Mouse (Mus musculus) layer of hippocampus, postnatal 10 days (tissue): Measurements from ENCODE around the gene Hist1h2af. TPM values are rescaled to one million over a fixed set of nuclear protein-coding genes. Genes with fewer than 3 reads are reported as not detected.
A peak's percentile ranks its signal among the peaks of the same experiment; 100 is the strongest.
"Not testable (repeated sequence)": the region's sequence is repeated elsewhere in the genome, so short reads cannot be mapped to it uniquely, and the experiment has no call there.

Source experiments
- DNase-seq, 2 experiments: peaks; one replicate each; pipeline ENCODE4 v3.0.0; 2021; ENCODE audit warnings: low spot score in 2 of 2
- total RNA-seq, 2 experiments: library from RNA; stranded (reverse); gene quantifications; 2 replicates each; pipeline ENCODE4 v1.2.3; 2021

Gene Hist1h2af
- total RNA-seq, 2 experiments from 2014 or later = 45.7 to 51.3 TPM

DNA sequence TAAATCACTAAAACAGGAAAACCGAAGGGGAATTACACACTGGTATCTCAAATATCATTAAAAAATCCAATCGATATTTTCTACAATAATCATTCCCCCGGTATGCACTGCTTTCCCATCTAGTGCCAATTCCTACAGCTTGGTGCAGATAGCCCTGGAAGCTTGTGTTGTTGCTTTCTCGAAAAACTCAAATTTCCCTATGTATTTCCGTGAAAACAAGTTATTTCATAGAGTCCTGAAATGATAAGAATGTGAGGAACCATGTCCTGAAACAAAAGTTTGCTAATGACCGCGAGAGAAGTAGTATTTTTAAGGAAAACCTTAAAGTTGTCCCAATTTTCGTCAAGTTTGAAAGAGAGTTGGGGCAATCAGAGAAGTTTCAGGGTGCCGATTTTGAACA lies 20.7 kb downstream of the Hist1h2af start:
- DNase-seq = no peak

DNA sequence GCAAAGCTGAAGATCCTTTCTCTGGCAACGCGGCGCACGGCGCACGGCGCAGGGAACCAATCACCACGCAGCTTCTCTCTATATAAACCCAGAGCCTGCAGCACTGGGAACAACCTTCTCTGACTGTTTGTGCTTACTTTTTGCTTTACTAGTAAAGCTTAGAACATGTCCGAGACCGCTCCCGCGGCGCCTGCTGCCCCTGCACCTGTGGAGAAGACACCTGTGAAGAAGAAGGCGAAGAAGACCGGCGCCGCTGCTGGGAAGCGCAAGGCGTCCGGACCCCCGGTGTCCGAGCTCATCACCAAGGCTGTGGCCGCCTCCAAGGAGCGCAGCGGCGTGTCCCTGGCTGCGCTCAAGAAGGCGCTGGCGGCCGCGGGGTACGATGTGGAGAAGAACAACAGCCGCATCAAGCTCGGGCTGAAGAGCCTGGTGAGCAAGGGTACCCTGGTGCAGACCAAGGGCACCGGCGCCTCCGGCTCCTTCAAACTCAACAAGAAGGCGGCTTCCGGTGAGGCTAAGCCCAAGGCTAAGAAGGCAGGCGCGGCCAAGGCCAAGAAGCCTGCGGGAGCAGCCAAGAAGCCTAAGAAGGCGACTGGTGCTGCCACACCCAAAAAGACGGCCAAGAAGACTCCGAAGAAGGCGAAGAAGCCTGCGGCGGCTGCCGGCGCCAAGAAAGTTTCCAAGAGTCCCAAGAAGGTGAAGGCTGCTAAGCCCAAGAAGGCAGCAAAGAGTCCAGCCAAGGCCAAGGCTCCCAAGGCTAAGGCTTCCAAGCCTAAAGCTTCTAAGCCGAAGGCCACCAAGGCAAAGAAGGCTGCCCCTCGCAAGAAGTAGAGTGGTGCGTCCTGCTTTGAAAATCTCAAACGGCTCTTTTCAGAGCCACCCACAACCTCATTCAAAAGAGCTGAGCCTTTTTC lies 21.5 kb downstream of the Hist1h2af start:
- peak; percentile 58 to 71 for DNase-seq

DNA sequence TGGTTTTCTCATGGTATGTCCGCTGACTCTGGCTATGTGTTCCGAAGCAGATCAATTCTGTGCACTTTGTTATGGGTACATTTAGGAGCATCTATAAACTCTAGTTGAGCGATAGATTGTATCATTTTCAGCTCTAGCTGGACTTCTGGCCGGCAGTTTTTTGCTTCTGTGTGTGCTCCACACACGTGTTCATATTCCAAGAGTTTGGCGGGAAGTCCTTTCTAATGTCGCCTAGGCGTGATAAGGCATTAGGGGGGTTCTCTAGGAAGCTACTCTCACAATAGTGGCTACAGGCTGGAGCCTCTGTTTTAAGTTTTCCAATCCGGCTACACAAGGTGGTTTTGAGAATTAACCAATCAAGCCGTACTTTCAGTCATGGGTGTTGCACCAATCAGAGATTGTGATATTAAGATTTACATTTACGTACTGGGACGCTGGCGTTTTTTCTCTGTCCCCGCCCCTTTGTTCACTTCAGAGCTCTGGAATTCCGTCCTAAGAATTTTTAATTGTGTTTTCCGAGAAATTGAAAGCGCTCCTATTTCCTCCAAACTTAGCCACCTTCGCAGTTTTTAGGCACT lies 22.2 kb downstream of the Hist1h2af start:
- peak; percentile 37 to 60 for DNase-seq

DNA sequence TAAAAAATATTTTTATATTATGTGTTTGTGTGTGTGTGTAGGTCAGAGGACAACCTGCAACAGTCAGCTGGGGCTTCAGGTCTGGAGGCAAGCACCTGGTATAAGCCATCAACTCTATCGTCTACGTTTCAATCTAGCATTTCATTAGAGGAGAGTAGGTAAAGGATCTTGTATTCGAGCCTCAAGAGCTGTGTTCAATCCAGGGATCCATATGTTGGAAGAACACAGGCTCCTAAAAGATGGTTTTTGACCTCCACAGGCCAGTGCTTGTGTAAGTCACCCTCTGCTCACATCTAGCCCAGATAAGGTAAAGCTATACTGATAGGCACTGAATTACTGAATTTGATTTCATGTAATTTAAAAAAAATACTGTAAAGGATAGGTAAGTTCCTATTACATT lies 23.2 kb downstream of the Hist1h2af start:
- DNase-seq = no peak

DNA sequence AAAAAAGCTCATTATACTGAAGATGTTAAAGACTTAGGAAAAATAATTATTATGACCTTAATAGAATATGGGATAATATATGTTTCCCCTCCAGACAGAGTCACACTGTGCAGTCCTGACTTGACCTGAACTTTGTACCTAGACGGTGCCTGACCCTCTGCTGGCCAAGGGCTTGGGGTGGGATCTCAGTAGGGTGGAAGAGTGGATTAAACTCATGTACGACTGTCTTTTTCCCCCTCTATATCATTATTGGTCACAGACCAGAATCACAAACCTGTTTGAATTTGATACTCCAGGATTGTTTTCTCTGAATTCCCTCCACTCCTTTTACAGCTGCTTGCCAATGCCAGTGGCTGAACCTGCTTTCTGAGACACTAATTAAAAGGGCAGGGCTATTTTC lies 27.0 kb downstream of the Hist1h2af start:
- not testable (repeated sequence) for DNase-seq

DNA sequence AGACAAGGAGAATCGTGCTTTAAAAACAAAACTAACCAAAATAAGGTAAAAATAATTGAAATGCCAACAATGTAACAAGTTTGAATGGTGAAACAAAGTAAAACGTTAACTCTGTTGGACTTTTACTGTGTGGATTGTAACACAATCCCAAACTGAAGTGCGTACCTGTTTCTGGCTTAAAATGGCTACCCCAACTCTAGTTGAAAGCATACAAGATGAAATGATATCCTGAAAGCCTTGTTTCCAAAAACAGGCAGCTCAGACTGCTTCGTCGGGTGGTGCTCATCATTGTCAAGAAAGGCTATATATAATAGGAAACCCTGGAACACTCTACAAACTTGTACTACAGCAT lies 27.8 kb downstream of the Hist1h2af start:
- not testable (repeated sequence) for DNase-seq

DNA sequence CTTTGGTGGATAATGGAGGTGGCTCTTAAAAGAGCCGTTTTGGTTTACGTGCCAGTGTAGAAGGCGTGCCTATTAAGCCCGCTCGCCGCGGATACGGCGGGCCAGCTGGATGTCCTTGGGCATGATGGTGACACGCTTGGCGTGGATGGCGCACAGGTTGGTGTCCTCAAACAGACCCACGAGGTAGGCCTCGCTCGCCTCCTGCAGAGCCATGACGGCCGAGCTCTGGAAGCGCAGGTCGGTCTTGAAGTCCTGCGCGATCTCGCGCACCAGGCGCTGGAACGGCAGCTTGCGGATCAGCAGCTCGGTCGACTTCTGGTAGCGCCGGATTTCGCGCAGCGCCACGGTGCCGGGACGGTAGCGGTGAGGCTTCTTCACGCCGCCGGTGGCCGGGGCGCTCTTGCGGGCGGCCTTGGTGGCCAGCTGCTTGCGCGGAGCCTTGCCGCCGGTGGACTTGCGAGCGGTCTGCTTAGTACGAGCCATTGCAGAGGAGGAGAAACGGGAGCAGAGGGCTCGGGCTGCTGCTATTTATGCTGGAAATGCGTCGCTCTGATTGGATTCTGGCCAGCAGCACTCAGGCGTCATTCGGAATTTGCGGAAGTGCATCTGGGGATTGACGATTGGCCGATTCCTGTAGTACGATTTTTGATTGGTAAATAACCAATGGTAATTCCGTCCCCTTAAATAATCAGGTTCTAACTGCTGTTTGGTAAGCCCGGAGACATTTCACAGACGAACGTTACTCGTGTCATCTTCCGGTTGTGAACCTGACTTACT lies 28.4 kb downstream of the Hist1h2af start, which contains the start of gene Hist1h3e:
Gene Hist1h3e, minus strand, starts transcription at position 487 of the 777 bp plus-strand sequence.
- peak; percentile 94 to 95 for DNase-seq

DNA sequence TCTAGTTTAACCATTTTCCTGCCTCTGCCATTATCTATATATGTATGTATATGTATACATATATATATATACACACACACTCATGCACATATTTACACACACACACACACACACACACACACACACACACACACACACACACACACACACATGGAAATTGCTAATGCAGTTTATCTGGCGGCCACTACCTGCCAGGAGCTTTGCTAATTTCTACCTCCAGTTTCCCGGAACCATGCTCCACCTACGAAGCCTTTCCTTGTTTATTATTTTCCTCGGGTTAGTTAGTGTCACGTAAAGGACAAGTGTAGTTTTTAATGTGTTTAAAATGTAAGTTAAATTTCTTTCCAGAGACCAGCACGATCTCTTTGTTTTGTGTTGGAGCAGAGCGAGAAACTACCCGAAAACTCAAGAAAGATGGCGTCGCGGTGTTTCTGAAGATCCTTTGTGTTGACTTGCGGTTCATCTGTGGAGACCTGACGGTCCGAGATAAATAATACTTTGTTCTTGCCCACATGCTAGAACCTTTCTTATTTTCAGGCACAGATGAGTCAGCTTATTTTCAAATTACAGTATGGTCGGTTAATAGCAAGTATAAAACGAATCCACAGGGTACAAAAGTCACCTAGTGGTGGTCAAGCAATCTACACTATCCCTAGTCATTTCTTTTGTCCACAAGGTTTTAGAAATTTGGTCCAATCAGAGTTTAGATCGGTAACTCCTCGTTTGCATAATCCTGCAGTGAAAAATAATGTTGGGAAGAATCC lies 29.2 kb downstream of the Hist1h2af start:
- peak in 1 of 2 experiments; percentile 46 for DNase-seq

DNA sequence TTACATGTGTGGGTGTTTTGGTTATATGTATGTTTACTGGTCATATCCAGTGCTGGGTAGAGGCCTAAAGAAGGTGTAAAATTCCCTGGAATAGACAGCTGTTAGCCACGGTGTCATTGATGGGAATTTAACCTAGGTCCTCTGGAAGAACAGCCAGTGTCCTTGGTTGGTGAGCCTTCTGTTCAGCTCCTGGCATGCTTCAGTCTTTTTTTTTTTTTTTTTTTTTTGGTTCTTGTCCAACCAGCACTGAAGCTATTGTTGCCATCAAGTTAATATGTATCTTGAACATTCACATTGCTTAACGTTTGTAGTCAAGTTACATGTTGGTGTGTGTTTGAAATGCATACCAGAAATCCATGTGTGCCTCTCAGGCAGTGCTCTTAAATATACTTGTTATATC lies 30.8 kb downstream of the Hist1h2af start:
- DNase-seq = no peak

DNA sequence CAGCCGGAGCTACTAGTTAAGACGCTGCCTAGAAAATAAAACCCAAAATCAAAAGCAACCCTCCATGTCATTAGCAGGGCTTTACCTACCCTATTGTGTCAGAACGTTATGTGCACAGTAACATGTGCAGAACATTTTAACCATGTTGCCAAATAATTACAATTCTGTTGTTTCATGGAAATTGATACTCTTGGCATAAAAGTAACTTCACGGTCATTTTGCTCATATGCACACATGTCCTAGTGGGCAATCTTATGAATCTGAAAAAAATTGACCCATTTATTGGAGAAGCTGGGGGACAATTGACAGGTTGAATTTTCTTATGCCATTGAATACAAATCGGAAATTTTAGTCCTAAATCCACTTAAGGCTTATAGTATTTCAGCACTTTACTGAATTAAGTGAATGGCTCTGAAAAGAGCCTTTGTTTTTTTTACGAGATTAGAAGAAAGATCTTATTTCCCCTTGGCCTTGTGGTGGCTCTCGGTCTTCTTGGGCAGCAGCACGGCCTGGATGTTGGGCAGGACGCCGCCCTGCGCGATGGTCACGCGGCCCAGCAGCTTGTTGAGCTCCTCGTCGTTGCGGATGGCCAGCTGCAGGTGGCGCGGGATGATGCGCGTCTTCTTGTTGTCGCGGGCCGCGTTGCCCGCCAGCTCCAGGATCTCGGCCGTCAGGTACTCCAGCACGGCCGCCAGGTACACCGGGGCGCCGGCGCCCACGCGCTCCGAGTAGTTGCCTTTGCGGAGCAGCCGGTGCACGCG lies 36.7 kb downstream of the Hist1h2af start:
- not testable (repeated sequence) for DNase-seq

DNA sequence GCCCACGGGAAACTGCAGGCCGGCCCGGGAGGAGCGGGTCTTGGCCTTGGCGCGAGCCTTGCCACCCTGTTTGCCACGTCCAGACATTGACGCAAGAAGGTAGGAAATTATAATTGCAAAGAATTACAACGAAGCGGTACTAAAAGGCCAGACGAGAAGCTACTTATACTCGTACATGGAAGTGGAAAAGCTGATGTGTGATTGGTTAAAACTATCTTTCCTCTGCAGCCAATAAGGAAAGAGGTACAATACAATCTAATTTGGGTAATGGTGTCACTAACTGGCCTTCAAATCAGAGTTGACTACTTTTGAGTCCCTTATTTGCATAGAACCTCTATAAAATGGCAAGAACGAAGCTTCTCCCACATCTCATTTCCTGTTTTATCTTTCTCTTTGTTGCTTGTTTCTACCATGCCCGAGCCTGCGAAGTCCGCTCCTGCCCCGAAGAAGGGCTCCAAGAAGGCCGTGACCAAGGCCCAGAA lies 37.4 kb downstream of the Hist1h2af start, which contains the start of the genes Hist1h2ae and Hist1h2bg:
Gene Hist1h2ae, minus strand, starts transcription at position 199 of the 482 bp plus-strand sequence.
Gene Hist1h2bg, plus strand, starts transcription at position 375 of the 482 bp plus-strand sequence.
- peak; percentile 61 to 72 for DNase-seq

DNA sequence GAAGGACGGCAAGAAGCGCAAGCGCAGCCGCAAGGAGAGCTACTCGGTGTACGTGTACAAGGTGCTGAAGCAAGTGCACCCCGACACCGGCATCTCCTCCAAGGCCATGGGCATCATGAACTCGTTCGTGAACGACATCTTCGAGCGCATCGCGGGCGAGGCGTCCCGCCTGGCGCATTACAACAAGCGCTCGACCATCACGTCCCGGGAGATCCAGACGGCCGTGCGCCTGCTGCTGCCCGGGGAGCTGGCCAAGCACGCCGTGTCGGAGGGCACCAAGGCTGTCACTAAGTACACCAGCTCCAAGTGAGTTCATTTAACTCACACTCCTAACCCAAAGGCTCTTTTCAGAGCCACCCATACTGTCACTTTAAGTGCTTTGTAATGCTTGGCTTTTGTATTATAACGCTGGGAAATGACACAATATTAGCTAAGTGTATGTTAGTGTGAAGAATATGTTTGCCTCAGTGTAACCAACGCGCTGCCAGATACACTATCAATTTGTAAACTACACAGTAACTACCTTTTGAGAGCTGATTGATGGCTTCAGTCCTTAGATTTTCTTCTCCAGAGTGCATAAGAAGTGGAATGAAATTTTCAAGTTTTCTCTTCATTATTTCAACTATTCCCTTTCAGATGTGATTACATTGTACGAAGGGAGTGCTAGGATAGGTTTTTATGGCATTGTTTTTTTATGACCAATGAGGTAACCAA lies 38.0 kb downstream of the Hist1h2af start:
- not testable (repeated sequence) for DNase-seq

DNA sequence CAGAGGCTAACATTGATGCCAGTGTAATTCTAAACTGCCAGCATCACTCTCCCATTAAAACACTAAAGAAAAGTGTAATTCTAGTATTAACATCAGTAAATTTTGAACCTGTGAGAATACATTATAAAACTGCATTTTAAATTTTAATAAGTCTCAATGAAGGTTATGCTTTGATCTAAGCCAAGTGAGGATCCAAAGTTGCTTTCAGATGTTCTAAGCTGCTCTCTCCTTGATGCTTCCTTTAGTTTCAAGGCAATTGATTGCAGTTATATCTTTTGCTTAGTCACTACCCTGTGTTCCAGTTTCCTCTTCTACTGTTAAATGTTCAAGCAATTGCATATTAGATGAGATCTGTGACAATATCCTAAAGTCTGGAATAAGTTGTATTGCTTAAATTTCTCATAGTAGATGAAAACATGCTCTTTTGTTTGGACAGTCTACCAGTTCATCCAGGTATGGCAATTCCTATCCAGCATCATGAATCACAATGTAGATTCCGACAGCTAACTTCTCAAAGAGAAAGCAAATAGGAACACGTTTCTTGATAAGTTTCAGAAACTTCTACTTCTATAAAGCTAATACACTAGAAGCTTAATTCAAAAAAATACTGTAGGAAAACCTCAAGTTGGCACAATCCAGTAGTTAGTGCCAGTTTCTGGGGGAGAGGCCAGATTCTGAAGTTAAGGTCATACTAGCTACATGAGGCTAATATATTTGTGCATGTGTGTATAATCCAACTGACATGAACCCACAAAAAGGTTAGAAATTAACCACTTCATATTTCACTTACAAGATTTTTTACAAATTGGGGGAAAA lies 38.7 kb downstream of the Hist1h2af start:
- no peak for DNase-seq

DNA sequence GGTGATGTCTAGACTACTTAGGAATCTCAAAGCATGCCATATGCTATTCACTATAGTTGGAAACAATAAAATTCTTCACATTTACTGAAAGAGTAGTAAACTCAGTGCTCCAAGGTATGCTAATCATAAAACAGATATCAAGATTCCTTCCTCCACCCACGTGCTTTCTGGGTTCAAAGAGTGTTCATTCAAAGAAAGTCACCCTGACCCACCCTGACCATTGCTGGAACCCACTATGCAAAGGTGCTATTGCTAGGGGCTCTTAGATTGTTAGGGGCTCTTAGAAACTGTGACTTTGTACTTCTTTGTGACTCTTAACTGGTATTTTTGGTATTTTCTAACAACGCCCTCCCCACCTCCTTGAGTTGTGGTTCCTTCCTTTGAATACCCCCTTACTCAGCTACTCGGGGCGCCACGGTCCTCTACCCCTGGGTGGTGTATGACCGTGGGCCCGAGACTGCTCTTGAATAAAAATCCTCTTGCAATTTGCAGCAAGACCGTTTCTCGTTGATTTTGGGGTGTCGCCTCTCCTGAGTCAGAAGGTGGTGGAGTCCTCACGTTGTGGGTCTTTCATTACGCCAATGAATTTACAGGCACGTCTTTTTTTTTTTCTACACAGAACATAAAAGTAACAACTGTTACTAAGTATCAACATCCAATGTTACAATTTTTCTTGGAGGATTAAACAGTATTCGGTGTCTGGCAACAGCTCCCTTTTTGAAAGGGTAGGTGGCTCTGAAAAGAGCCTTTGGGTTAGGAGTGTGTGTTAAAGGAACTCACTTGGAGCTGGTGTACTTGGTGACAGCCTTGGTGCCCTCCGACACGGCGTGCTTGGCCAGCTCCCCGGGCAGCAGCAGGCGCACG lies 39.6 kb downstream of the Hist1h2af start:
- not testable (repeated sequence) for DNase-seq

DNA sequence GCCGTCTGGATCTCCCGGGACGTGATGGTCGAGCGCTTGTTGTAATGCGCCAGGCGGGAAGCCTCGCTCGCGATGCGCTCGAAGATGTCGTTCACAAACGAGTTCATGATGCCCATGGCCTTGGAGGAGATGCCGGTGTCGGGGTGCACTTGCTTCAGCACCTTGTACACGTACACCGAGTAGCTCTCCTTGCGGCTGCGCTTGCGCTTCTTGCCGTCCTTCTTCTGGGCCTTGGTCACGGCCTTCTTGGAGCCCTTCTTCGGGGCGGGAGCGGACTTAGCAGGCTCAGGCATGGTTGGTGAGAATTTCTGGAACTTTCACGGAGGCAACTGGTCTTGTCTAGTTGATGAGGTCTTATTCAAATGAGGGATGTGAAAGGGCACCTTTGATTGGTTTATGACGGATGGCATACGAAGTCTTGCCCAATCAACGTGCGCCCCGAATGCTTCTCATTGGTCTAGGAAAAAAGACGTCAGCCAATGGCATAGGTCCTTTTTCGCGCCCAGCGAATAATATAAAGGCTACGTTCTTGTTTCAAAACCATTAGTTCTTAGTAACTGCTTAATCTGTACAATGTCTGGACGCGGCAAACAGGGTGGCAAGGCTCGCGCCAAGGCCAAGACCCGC lies 40.3 kb downstream of the Hist1h2af start, which contains the start of the genes Hist1h2bf and Hist1h2ad:
Gene Hist1h2bf, minus strand, starts transcription at position 299 of the 627 bp plus-strand sequence.
Gene Hist1h2ad, plus strand, starts transcription at position 484 of the 627 bp plus-strand sequence.
- peak; percentile 81 to 86 for DNase-seq

DNA sequence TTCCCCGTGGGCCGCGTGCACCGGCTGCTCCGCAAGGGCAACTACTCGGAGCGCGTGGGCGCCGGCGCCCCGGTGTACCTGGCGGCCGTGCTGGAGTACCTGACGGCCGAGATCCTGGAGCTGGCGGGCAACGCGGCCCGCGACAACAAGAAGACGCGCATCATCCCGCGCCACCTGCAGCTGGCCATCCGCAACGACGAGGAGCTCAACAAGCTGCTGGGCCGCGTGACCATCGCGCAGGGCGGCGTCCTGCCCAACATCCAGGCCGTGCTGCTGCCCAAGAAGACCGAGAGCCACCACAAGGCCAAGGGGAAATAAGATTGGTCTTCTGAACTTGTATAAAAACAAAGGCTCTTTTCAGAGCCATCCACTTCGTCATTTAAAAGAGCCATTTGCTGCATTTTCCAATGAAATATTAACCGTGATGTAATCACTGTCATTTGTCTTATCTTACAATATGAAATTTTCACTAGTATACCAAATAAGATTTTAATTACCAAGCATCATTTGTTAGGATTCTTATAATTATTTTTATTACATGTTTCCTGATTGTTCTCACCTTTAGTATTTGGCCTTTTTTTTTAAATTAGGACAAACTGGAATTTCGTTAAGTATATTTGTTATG lies 41.0 kb downstream of the Hist1h2af start:
- DNase-seq = not testable (repeated sequence)
